Mouse (Mus musculus): ENCODE measurements around the gene Fbxo4.

The Fbxo4 gene

DNA sequence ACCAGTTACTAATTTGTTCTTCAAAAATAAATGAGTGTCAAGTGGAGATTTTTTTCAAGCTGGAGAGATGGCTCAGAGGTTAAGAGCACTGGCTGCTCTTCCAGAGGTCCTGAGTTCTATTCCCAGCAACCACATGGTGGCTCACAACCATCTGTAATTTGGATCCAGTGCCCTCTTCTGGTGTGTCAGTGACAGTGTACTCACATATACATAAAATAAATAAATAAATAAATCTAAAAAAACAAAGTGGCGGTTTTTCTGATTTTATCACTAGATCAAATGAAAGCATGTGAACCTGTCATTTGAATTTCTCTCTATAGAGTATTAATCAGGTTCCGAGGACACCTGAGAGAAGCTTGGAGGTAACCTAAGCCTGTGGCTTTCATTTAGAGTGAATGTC lies 1.1 kb downstream of the Fbxo4 start:
- no peak for DNase-seq

- DNase-seq: no peak
Measured at GRCm38 (mm10) chr15:3973300-3973699, 6.1 kb downstream of the Fbxo4 start.

DNA sequence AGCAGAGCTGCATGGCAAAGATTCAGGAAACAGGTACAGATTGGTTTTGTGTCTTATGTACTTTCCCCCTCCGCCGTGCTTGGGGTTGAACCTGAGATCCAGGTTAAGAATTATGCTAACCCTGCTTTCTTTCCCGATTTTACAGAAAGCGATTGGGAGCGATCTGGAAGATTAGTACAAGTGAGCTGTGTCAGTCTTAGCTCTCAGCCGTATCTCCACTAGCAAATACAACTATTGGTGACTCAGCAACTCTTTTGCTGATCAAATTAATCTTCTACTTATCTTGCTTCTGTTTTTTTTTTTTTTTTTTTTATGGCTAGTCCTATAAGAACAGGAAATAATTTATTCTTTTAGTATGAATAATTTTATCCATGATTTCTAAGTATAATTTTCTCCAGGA lies 9.2 kb downstream of the Fbxo4 start:
- DNase-seq: no peak

DNA sequence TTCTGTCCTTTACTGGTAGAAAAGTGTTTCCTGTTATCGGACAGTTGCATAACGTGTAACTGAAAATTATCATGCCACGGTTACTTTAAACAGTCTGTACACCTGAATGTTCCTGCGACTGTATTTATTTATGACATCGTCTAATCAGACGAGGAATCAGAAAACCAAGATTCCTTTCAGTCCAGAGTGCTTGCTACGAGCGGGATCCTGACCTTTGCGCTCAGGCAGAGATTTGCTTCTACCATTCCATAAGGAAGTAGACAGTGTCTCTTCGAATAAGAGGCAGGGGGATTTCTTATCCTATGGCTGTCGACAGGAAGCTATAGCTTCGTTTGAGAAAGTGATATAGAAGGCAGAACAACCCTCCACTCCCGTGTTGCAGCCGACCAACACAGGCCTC lies 9.6 kb downstream of the Fbxo4 start:
- no peak for DNase-seq

DNA sequence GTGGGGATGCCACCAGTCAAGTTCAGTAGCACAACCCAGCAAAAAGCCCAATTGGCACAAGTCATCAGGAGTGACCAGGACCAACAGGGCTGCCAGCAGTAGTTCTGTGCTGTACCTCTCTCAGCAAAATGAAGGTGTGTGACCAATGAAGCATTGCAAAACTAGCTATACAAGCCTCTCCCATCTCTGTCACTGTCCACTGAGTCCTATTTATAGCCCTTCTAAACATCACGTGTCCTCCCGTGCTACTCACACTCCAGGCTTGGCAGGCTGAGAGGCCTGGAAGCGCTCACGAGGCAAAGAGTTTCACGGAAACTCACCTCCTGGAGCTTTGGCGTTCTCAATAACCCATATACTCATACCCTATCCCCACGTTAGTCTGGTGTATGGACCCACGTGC lies 17.1 kb downstream of the Fbxo4 start:
- no peak for DNase-seq

GRCm38 (mm10) chr15:3960094-3960493 lies 19.3 kb downstream of the Fbxo4 start:
- DNase-seq: no peak

GRCm38 (mm10) chr15:3957982-3958381 lies 21.4 kb downstream of the Fbxo4 start:
- DNase-seq: peak; percentile 53 to 57

- DNase-seq: no peak
Measured at GRCm38 (mm10) chr15:3954971-3955370, 24.4 kb downstream of the Fbxo4 start.

DNA sequence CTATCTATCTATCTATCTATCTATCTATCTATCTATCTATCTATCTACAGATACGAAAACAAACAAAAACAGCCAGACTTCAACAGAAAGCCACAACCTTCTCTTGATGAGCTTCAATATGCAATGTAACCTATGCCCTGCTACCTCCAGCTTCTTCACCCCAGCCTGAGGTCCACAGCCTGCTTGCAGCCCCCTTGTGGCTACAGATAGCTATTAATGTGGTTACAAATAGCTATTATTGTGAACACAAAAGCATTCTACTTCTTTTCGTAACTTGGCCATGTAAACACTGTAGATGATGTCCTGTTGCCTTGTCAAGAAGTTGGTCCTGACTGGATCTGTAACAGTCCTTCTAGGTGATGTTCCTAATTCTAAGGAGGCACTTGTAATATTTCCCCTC lies 41.2 kb downstream of the Fbxo4 start:
- DNase-seq: no peak

- DNase-seq: no peak
Measured at GRCm38 (mm10) chr15:3936056-3936455, 43.3 kb downstream of the Fbxo4 start.

DNA sequence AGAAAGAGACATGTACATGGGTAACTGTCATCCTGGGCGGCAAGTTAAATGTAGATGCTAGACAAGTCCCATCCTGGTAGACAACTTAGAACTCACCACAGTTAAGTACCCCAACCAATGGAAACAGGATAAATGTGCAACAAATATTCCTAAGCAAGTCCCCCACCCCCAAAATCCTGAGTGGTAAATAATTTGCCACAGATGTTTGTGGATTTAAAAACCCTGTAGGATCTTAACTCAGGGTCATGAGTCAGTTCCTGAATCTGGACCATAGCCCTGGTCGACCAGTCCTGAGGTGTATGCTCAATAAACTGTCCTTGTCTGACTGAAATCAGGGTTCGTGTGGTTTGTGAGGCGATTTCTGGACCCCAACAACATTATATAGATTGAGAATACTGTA lies 45.9 kb downstream of the Fbxo4 start:
- DNase-seq: no peak

GRCm38 (mm10) chr15:3931931-3932330 lies 47.4 kb downstream of the Fbxo4 start:
- DNase-seq: no peak

Measured in cerebellum, adult 18-20 months (tissue).